Mouse (Mus musculus) spleen, postnatal 4 days (tissue): Measurements from ENCODE around the gene Ddr1.

Experiments used
- DNase-seq, 2 experiments: peaks; one replicate each; pipeline ENCODE4 v3.0.0; 2022; ENCODE audit warnings: low spot score in 2 of 2

Ddr1 gene

DNA sequence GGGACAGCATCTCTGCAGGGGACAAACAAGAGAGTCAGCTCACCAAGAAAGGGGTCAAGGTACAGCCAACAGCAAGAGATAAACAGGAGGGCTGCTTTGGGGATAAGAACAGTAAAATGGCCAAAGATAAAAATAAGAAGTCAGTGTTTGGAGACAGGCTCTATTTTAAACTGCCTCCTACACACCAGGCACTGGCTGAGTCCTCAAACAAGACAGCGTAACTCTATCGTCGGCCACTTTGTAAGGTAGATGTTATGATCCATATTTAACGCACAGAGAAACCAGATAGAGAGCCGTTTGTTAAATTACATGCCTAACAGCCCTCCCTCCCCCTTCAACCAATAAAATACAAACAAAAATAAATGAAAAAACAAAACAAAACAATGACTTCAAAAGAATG is 10.5 kb downstream of the Ddr1 start:
- DNase-seq, result no peak

DNA sequence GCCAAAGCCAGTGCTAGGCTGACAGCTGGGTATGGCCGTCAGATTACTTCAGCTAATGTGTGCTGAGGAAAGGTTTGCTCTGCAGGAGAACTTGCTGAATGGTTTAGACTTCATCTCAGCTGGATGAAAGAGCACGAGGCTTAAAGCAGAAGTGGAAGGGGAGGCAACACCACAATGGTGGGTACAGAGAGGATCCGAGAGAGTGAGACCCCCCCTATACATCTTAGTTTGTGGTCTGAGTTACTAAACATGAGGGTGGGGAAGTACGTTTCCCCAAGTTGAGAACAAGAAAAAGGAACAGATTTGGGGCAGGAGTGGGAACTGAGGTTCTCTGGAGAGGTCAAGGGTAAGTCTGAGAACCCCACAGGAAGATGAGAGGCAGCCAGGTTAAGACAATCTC is 12.1 kb downstream of the Ddr1 start:
- DNase-seq, result no peak

DNA sequence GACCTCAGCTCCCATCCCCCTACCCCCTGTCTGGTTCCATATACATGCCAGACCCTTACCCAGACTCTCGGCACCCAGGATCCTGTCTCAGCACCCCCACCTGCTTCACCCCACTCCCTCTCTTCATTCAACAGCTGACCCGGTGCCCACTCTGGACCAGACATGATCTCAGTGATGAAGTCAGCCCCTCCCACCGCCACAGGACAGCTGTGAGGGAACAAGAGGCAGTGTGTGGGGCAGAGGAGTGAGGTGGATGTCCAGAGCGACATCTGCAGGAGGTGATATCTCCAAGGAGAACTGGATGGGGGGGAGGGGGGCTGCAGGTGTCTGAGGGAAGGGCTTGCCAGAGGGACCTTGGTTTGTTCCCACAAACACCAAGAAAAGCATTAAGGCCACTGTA is 12.6 kb downstream of the Ddr1 start:
- DNase-seq, result no peak

DNA sequence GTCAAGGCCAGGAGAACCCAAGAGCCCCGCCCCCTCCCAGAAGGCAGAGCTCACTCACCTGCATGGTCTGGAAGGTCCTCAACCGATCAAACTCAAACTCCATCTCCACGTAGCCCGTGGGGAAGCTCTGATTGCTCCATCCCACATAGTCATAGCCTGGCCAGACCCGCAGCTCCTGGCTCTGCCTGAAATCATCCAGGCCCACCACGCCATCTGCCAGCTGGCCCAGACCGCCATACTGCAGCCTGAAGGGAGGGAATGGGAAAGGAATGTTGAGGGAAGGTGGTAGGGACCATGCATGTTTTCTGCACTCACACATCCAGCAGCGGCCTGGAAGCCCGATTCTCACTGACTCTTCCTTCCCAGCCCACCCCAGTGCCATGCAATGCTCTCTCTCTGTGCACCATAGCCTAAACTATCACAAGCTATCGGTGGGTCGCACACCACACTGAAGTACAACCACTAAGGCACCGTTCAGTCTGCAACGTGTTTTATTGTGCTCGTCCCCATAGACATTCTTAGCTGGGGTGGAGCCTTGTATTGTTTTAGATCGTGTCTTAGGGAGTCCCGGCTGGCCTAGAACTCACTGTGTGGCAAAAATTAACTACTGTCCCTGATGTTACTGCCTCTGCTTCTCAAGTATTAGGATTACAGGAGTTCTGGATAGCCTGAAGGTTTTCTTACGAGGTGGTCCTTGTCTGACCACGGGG is 14.3 kb downstream of the Ddr1 start:
- no peak for DNase-seq

DNA sequence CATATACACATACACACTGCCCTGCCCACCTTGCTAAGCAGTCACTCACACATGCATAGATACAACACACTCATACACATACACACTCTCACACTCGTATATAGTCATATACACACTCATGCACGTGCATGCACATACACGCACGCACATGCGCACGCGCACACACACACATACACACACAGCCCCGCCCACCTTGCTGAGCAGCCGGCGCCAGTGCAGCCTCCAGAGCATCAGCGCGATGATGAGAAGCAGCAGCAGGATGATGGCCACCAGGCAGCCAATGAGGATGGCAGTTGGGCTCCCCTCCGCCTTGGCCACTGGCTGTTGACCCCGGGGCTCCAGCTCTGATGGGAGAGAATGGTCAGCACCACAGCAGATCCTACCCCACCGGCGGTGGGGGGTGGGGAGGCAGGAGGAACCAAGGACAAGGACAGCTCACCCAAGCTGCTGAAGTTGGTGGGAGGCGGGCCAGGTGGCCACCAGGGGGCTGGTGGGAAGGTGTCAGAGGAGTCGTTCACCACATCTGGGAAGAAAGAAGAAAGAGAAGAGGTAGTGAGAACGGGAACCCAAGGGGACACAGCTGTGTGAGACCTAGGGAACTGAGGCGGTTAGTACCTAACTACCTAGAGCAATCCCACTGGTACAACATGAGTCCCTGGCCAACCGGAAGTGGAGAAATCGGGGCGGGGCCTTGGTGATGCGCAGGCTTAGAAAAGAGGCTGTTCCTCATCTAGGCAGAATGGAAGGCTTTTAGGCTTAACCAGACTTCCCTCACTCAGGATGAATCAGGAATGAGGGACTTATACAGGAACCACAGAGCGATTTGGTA is 15.9 kb downstream of the Ddr1 start:
- no peak for DNase-seq

DNA sequence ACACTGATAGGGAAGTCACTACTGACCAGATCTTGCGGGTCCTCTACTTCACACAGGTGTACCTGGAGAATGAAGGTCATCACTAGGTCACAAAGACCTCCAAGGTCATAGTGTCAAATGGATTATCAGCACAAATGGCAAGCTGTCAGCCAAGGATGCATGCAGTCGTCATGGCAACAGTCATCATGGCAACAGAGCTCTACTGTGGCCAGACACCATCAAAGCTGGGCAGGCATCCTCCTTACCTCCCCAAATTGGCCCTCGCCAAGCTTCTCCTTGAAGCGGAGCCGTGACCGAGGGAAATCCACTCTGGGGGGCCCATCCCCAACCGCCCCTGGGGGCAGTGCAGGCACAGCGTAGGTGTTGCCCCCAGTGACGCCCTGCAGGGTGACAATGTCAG is 19.4 kb downstream of the Ddr1 start:
- no peak for DNase-seq

DNA sequence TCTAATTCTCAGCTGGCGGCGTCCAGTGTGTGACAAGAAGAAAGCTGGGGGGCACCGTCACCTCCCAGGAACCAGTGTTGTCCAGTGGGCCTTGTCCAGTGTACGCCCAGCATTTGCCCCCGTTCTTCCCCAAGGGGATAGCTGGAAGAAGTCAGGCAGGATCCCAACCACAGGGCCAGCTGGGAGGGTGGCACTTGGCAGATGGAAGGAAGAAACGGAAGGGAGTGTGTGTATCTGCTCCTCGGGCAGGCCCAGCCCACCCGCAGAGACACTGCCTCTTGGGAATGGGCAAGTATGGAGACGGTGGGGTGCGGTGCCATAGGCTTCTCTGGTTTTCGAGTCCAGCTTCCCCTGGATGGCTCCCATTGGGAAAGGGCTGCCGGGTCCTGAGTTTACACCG is 22.4 kb downstream of the Ddr1 start:
- no peak for DNase-seq

DNA sequence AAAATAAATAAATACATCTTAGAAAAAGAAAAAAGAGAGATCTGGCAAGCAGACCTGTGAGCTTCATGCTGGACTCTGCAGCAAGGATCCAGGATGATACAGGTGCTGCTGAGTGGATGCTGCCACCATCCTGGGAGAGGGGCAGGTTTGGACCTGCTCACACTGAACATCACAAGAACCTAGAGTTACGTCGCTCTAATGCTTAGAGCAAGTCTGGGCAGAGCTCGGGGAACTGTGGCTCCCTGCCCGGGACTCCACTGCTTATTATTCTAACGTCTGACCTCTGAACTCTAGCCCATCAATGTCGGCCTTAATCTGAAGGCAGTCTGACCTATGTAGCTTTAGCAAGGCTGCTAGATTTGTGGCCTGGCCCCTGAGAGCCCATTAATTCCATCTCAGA is 23.8 kb downstream of the Ddr1 start:
- DNase-seq, result no peak

DNA sequence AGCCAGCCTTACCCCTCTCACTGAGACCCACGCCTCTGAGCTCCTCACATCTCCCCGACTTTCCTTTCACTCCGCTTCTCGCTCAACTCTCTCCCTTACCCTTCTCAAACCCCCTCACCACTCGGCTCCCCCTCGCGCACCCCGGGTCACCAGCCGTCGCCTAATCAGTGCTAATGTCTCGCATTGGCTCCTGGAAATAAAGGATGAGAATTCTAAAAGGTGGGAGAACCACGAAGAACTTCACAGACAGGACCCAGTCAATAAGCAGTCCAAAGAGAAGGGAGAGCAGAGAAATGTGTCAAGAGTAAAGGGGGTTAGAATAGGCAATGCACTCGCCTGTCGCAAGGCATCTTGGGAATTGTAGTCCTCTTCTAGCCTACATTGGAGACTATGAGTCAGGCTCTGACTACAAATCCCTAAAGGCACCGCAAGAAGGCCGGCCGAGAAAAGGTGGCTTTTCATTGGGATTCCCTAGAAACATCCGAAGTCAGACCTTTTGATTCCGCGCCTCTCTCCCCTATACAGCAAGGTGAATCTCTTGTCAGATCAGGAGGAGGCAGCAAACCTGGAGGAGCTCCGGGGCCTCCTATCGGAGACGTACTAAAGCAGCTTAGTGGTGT is 30.9 kb downstream of the Ddr1 start, which contains the start of gene Gtf2h4:
Gene Gtf2h4 (minus strand): TSS at position 324 of the 620 bp plus-strand sequence.
- peak; percentile 83 to 86 for DNase-seq

DNA sequence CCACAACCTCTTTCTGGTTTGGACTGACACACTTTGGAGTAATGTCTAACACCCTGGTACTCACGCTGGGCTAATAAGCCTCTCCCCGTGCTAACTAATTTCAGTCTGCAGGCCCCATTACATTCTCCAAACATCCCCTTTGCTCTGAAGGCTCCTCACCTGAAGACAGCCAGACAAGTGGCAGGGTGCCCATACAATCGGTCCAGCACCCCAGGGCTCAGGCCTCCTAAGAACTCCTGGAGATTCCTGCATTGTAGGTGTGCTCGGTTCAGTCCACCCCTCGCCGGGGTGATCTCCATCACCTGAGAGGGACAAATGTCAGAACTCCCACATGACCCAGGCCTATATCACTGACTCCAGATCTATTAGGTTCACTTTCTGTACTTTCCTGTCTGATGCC is 31.9 kb downstream of the Ddr1 start:
- no peak for DNase-seq

DNA sequence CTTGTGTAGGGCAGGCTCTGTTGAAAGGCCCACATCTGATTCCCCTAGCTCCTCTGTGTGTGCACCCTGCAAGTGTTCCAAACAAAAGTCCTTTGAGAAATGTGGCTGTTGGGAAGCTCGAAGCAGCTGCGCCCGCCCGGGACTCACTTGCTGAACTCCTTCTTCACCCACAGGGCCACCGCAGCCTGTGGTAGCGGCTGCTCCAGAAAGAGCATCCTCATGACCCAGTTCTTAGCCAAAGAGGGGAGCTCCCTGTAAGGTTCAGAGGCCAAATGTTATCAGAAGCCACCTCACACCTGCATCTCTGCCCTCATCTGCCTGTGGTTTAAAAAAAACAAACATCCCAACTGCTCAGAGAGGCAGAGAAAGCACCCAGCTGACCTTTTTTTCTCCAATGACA is 32.6 kb downstream of the Ddr1 start:
- DNase-seq, result no peak

DNA sequence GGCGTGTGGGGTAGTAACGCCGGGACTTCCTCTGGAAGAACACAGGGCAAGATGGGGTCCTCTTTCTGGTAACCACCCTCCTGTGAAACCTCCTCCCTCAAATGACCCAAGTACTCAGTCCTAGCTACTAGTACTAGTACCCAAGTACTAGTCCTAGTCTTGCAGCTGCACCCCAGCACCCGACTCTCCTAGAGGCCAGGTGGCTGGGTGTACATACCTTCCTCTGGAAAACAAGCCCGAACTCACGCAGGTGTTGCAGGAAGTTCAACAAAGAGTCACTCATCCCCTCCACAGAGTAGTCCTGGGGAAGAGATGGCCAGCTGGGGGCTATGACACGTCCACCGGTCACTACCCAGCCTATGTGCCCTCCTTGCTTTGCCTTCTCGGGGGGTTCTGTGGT is 34.7 kb downstream of the Ddr1 start:
- no peak for DNase-seq

DNA sequence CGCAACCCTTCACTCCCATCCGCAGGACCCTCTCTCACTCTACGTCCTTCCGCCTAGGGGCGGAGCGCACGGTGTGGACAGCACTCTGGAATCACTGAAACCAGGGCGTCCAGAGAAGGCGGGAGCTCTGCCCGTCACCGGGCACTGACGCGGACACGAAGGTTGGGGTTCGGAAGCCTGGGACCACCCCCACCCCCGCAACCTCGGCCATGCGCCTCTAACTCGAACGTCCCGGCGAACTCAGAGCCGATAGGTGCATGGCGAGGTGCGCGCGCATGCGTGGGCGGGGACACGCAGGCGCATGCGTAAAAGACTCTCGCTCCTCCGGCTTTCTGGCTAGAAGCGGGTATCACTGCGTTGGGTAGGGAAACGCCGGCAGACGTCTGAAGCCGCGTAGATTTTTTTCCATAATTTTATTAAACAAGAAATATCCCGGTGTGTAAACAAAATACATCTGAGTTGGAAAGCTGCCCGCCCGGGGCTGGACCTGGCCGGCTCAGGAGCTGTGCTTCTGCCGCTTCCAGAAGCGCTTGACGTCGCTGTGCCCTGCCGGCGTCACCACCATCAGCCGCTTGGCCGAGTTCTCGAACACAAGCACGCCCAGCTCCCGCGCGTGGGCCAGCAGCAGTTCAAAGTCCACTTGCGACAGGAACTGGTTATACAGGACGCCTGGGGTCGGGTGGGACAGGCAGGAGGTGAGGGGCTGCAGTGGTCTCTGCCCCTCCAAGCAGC is 36.9 kb downstream of the Ddr1 start, which contains the start of gene Vars2:
Gene Vars2 (minus strand): TSS at position 259 of the 732 bp plus-strand sequence.
- DNase-seq, result peak; percentile 97 to 100

DNA sequence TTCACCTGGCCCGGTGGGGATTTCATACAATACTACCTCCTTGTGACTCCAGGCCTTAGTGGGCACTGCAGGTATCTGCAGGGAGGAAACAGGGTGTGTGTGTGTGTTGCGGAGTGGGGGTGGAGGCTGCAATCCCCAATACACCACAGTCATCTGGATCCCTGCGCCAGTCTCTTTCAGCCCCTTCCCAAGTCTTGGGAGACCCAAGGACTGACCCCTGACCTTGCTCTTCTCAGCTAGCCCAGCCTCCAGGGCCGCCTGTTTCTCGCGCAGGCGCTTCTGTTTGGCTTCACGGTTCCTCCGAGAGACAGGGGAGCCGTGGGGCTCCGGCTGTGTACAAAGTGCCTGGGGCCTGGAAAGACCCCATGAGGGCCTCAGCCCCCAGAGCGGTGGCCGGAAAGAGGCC is 37.6 kb downstream of the Ddr1 start:
- DNase-seq, result peak in 1 of 2 experiments; percentile 30

DNA sequence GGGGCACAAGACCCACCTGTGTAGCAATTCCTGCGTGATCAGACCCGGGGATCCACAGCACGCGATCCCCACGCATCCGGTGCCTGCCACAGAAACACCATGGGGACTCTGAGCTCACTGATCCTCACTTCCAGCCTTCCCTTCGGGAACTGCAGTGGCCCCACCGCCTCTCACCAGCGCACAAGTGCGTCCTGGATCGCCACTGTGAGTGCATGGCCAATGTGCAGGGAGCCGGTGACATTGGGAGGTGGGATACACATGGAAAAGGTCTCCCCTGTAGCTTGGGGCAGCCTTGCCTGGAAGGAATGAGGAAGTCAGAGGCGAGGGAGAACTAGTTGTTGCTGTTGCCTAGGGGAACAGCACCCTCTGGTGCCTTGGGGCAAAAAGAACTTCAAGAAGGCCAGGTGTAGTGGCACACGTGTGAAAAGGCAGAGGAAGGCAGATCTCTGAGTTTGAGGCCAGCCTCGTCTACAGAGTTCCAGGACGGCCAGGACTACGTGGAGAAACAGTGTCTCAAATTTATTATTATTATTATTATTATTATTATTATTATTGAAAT is 38.4 kb downstream of the Ddr1 start:
- no peak for DNase-seq

DNA sequence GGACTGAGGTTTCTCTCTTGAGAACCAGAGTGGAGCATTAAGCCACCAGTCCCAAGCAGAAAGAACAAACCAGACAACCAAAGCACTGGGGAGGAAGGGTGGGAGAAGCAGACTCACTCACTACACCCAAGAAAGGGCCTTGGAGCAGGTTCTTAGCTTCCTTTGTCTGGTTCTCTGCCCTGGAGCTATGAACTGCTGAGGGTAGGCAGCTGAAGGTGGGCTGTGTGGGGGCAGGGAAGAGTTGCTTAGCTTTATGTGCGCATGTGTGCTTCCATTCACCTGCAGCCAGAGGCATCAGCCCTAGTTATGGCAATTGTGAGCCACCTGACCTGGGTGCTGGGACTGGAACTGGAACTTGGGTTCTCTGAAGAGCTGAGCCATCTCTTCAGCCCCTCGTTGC is 51.3 kb downstream of the Ddr1 start:
- DNase-seq, result no peak

DNA sequence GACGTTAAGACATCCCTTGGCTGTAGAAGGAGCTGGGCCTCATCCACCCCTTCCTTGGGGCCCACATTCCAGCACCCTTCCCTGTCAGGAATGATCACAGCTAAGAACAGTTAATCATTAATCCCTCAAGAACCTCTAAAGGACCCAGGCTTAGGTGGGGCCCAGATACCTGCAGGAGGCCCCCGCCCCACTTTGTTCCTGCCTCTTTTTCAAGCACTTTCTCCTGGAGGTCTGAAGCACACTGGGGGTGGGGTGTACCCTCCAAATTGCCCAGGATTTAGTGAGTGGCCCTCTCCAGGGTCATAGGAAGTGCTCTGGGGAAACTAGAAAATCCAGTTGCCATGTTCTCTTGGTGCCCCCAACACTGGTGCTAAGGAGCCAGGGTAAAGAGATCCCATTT is 55.0 kb downstream of the Ddr1 start:
- no peak for DNase-seq

DNA sequence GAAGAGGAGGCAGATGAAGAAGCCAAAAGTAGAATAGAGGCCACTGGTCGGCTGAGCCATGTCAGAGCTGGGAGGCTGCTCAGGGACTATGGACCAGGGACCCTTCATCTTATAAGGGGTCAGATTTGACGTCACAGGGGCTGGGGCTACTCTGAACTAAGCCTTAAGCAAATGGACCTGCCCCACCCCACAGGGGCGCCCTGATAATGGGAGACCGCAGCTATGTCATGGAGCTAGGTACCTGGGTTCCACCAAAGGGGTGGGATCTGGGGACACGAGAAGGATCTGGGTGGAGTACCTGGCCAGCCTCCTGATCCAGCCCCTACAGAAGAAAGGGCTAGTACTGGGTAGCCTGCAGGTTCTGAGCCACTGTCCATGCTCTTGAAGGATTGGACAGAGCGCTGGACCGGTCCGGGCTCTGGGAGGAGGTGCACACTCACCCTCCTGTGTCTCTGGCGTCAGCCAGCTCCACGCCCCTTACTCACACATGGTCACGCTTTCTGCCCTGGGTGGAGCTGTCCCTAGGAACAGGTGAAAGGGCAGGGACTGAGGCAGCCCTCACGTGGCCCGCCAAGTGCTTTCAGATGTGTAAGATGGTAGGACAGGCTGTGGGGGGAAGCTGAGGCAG is 60.7 kb downstream of the Ddr1 start, which contains the start of gene Mucl3:
Gene Mucl3 (minus strand): TSS at position 87 of the 628 bp plus-strand sequence.
- no peak for DNase-seq

DNA sequence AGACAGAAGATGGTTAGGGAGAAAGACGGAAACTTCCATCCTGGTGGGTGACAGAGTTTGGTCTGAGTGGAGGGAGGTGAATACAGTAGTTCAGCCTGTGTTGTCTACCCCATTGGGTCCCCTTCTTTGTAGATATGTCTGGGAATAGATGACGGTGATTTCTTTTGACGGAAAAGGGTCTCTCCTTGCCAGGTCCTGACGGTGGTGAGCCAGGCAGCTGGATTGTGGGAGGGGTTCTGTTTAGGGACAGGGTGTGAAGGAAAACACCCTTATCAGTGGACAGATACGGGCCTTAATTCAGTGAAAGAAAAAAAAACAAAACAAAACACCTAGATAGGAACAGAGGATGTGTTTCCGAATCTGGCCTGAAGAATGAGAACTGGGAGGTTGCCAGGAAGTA is 65.1 kb downstream of the Ddr1 start:
- DNase-seq, result no peak

DNA sequence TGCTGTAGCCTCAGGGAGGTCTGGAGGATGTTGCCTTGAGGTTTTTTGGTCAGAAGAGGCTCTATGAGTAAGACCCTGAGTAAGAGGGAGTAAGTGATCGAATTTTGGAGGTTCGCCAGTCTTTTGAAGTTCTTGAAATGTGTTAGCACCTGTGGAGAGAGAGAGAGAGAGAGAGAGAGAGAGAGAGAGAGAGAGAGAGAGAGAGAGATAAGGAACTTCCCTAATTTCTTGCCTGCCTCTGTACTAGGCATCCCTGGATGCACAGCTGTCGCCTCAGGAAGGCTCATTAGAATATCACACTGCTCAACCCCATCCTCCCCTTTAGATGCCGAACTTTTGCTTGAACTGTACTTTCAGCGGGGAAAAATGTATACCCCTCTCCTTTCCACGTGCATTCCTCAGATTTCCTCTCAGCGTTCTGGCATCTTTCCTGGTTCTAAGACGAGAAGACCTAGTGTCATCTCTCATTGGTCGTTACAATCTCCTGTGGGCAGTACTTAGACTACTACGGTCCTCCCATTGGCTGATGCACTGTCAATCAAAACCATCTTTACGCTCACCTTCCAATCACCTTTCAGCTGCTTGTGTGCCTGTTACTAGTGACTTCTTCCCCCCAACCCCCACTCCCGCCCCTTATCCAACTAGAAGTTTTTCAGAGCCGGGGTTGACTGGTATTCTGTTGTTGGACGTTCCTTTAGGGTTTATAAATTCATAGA is 65.8 kb downstream of the Ddr1 start:
- no peak for DNase-seq
